Mouse (Mus musculus) brain, embryonic 18.5 days (tissue): ENCODE measurements around the gene Rapgef1.
"Not testable (repeated sequence)": the region's sequence is repeated elsewhere in the genome, so short reads cannot be mapped to it uniquely, and the experiment has no call there.

Experiments
- DNase-seq: peaks from one replicate; pipeline ENCODE4 v3.0.0-alpha.2; 2012; ENCODE audit warnings: low read depth, low spot score

The Rapgef1 gene

DNA sequence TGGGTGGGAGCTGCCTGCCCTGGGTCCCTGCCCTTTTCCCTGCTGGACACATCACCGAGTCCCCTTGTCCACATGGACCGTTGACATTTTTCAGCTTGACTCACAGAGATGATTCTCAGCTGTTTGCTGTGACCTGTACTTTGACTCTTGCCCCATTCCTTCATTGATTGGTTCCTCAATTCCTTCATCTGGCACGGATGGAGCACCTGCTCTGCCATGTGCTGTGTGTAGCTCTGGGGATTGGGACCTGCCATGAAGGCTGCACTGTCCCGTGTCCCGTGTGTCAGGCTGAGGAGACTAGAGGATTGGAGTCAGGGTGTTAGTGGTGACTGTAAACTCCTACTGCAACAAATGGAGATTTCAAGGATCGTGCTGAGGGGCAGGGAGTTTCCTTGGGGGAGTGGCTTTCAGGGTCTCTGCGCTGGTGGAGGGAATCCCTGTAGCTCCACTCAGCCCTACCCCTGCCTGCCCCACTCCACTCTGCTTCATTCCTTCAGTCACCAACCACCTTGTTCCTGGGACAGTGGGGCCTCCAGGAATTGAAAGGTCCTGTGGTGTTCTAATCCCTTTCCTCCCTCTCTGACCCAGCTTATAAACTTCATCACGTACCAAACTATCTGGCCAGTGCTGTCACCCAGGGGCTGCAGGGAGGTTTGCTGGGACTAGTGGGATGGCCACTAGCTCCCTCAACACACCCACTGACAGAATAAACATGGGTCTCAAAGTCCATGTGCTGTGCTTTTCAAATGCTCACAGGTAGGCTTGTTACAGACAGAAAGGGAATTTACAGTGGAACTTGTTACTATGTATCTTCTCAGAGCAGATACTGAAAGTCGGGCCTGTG, 3.9 kb downstream of the Rapgef1 start:
- DNase-seq: no peak

- DNase-seq: no peak
Measured at GRCm38 (mm10) chr2:29624091-29624608, 4.6 kb downstream of the Rapgef1 start.

DNA sequence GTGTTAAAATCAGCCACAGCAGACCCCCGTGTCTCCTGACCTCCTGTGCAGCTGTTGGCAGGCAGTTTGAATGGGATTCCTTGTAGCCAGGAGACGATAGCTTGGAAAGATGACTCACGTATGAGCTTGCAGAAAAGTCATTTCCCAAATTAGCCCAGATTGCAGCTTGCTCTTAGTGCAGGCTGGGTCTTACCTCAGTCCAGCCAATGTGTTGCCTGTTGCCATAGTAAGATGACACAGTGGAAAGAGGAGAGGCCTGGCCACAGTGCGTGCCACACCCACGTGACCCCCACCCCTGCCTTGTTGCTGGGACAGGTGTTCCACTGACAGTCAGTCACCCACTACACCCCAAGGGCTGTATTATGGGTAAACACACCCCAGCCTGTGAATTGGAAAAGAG, 5.2 kb downstream of the Rapgef1 start:
- DNase-seq: no peak

- DNase-seq: no peak
Measured at GRCm38 (mm10) chr2:29625573-29626200, 6.2 kb downstream of the Rapgef1 start.

GRCm38 (mm10) chr2:29627337-29627736, 7.8 kb downstream of the Rapgef1 start:
- DNase-seq: no peak

- DNase-seq: no peak
Measured at GRCm38 (mm10) chr2:29628186-29628585, 8.7 kb downstream of the Rapgef1 start.

- DNase-seq: no peak
Measured at GRCm38 (mm10) chr2:29628763-29629181, 9.3 kb downstream of the Rapgef1 start.

DNA sequence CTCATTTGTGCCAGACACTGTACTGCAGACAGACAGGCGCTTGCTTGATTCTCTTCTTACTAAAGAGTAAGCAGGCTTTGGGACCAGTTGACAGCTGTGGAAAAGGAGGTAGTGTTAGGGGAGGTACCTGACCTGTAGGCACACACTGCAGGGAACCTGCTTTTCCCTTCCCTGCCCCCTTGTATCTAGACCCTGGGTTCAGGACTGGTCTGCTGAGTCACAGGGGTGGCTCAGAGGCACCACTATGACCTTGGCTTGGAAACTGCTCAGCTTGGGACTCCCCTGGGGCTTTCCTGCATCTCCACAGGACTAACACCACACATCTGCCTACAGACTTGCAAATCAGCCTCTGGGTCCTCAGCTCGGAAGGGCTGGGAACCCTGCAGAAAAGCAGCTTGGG, 9.8 kb downstream of the Rapgef1 start:
- DNase-seq: no peak

GRCm38 (mm10) chr2:29630141-29630771, 10.7 kb downstream of the Rapgef1 start:
- DNase-seq: no peak

GRCm38 (mm10) chr2:29631020-29631419, 11.5 kb downstream of the Rapgef1 start:
- no peak for DNase-seq

GRCm38 (mm10) chr2:29631564-29632167, 12.1 kb downstream of the Rapgef1 start:
- not testable (repeated sequence) for DNase-seq

GRCm38 (mm10) chr2:29632168-29632662, 12.7 kb downstream of the Rapgef1 start:
- no peak for DNase-seq

GRCm38 (mm10) chr2:29633101-29633554, 13.6 kb downstream of the Rapgef1 start:
- DNase-seq: no peak

- no peak for DNase-seq
Measured at GRCm38 (mm10) chr2:29633782-29634181, 14.3 kb downstream of the Rapgef1 start.

- DNase-seq: no peak
Measured at GRCm38 (mm10) chr2:29634541-29634940, 15.0 kb downstream of the Rapgef1 start.

GRCm38 (mm10) chr2:29635966-29636507, 16.5 kb downstream of the Rapgef1 start:
- DNase-seq: no peak

- no peak for DNase-seq
Measured at GRCm38 (mm10) chr2:29637528-29637927, 18.0 kb downstream of the Rapgef1 start.

- DNase-seq: no peak
Measured at GRCm38 (mm10) chr2:29639377-29639776, 19.9 kb downstream of the Rapgef1 start.

DNA sequence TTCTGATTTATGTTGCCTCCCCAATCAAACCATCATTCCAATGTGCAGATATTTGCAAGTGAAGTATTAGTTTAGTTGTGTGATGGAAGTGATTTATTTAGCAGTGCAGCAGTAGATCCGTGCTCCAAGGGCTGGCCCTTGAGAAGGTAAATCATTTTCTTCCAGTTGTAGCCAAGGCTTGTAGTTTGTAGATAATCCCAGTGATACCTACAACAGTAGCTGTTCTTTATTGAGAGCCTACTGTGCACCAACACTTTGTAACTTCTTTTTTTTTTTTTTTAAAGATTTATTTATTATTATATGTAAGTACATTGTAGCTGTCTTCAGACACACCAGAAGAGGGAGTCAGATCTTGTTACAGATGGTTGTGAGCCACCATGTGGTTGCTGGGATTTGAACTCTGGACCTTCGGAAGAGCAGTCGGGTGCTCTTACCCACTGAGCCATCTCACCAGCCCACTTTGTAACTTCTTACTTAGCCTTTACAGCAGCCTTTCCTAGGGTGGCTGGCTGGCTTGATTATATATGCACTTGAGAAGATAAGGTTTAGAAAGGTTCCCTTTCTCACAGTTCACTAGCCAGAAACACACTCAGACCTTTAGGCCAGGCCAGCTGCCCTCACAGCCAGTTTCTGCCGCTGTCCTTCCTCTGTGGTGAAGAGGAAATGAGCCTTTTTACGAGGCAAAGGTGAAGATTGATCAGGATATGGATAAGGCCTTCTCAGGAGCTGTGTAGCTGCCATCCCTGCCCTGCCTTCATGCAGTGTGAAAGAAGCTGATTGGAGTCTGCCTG, 20.6 kb downstream of the Rapgef1 start:
- DNase-seq: no peak

DNA sequence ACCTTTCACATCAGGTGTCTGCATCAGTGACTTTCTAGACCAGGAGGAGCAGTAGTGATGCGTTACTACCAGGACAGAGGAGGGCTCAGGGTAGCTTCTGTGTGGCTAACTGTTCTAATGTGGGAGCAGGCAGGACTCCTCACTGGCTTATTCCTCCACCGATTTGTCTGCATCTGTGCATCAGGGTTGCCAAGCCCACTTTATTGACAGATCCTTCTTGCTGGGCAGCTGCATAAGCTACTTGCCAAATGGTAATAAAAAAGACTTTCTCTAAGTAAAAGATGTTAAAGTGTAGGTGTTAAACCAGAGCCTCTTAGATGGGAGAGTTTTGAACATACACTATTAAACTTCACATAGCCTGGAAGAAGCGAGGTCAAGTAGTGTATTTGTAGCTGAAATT, 22.2 kb downstream of the Rapgef1 start:
- no peak for DNase-seq

DNA sequence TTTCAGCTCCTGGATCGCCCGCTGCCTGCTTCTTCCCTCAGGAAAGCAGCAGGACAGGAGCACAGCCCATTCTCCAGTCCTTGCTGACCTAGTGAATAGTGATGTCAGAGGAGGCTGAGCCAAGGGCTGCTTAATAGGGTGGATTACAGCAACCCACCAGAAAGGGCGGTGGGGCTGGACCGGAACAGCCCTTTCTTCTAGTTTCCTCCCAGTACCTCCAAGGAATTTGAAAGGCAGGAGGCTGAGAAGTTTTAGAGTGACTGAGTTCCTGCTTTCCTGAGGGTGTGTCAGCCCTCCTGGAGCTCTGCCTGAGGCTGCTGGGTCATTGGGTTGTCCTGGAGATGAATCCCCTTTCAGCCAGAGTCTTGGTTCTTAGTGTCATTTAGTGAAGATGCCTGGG, 23.9 kb downstream of the Rapgef1 start:
- no peak for DNase-seq
